Mouse (Mus musculus) brain, adult 10 weeks (tissue): ENCODE data around the gene Bnip2. TPM values are rescaled to one million over a fixed set of nuclear protein-coding genes. Genes with fewer than 3 reads are reported as not detected.

ENCODE experiments used
- polyA plus RNA-seq: library from polyadenylated mRNA; stranded (reverse); fragments of 350-450 nt; fragmentation: Illumina TruSeq; extraction: RNeasy Lipid Tissue Mini Kit (QIAGEN cat#74804); gene quantifications from one replicate; pipeline ENCODE4 v1.2.3, GENCODE M21; 2015; ENCODE audit warnings: low read depth, low replicate concordance

Bnip2 gene
- 37.8 TPM for polyA plus RNA-seq

DNA sequence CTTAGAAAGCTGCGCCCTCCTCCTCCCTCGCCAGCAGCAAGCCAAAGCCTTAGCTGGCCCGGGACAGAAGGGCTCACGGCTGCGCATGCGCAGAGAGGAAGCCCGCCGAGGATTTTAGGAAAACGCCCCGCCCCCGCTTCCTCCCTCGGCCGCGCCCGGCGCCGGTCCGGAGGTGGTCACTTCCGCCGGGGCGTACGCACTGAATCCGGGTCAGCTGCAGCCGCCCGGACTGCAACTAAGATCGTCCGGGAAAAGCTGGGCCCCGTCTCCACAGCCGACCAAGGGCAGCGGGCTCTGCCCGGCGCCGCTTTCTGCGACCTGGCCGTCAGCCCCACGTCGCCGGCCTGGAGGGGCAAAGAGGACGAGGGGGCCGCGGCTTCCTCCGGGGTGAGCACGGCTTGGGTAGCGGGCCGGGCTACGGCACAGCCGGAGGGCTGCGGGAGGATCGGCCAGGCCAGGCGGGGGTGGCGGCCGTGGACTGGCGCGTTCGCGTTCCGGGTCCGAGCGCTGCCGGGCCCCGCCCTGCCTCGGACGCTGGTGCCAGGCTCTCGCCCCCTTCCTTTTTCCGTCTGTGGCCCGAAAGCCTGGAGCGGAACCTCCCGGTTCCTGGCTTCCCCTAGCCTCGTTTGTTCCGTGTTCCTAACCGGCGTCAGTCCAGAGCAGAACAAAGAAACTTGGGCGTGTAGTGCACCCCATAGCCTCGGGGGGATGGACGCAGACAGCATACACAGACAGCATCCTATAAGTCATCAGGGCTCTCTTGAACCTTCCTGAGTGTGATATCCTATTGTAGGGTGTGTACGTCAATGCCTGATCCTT is at the start of gene Bnip2:
Bnip2 (plus strand) TSS at position 164 of the 819 bp plus-strand sequence.

GRCm38 (mm10) chr9:70012408-70012901 is 23.2 kb downstream of the Bnip2 start, which contains the start of gene Gtf2a2:
Gene Gtf2a2 (plus strand): TSS chr9:70012550.

GRCm38 (mm10) chr9:70037988-70038387 is 48.7 kb downstream of the Bnip2 start, which contains the start of gene Gcnt3:
Gene Gcnt3 (minus strand): TSS chr9:70038088.

Other genes starting within 250 kb of the Bnip2 start
- gene Foxb1, start 228.5 kb upstream of the Bnip2 start, polyA plus RNA-seq, result 0.82 TPM
- 84.9 TPM for gene Gtf2a2, start 23.1 kb downstream of the Bnip2 start, polyA plus RNA-seq
- not detected for gene Gcnt3, start 48.6 kb downstream of the Bnip2 start, polyA plus RNA-seq
- gene Fam81a, start 153.1 kb downstream of the Bnip2 start, polyA plus RNA-seq, result 119 TPM
- gene Myo1e, start 217.9 kb downstream of the Bnip2 start, polyA plus RNA-seq, result 9.2 TPM